Mouse (Mus musculus): ENCODE results near the gene Mas1. TPM values are rescaled to one million over a fixed set of nuclear protein-coding genes. Genes with fewer than 3 reads are reported as not detected.

Gene Mas1
- polyA plus RNA-seq, 1 experiment from 2014 or later, result 0.28 TPM

GRCm38 (mm10) chr17:12864111-12864510 is 3.8 kb downstream of the Mas1 start:
- H3K27me3 ChIP-seq (ENCODE audit: insufficient read depth, low read length), result no peaks in the 10 kb centered on the region
- H3K4me2 ChIP-seq (ENCODE audit: low read depth, low read length), result no peak overlapping the region
- no peak overlapping the region for H3K4me3 ChIP-seq (ENCODE audit: low read depth, low read length)
- ATAC-seq (no peak), DNase-seq (no peak)
- no peak overlapping the region for H3K27ac ChIP-seq (ENCODE audit: low read depth)
- TF ChIP-seq EP300 (IDR thresholded peaks at IDR 0.05; ENCODE audit: low read depth) (no peak), CTCF (IDR thresholded peaks at IDR 0.05; ENCODE audit: low read depth) (no peak)
- no peak overlapping the region for H3K9ac ChIP-seq (replicated peaks)
- H3K4me1 ChIP-seq (ENCODE audit: insufficient read depth), result no peaks in the 10 kb centered on the region
- H3K36me3 ChIP-seq (replicated peaks; ENCODE audit: insufficient read depth, low read length), result no peaks in the 10 kb centered on the region
- H3K9me3 ChIP-seq (ENCODE audit: low read length), result no peaks in the 10 kb centered on the region

GRCm38 (mm10) chr17:12859006-12859520 is 8.9 kb downstream of the Mas1 start:
- DNase-seq (no peak), ATAC-seq (no peak)
- Histone ChIP-seq H3K4me2 (ENCODE audit: low read depth, low read length) (no peak overlapping the region), H3K4me1 (ENCODE audit: insufficient read depth) (no peaks in the 10 kb centered on the region), H3K4me3 (ENCODE audit: low read depth, low read length) (no peak overlapping the region), H3K9me3 (ENCODE audit: low read length) (no peaks in the 10 kb centered on the region), H3K9ac (replicated peaks) (no peak overlapping the region), H3K27me3 (ENCODE audit: insufficient read depth, low read length) (no peaks in the 10 kb centered on the region), H3K36me3 (replicated peaks; ENCODE audit: insufficient read depth, low read length) (no peaks in the 10 kb centered on the region), H3K27ac (ENCODE audit: low read depth) (no peak overlapping the region)
- WGBS (ENCODE audit: insufficient replicate concordance), result 62% methylated on average over 8 of the region's 8 CpGs
- no peak for TF ChIP-seq EP300 (IDR thresholded peaks at IDR 0.05; ENCODE audit: low read depth)
- TF ChIP-seq CTCF (IDR thresholded peaks at IDR 0.05; ENCODE audit: low read depth), result no peak

GRCm38 (mm10) chr17:12858072-12858471 is 9.9 kb downstream of the Mas1 start:
- DNase-seq (no peak), ATAC-seq (no peak)
- peak; percentile 39; the same call in 1 of the 2 replicates for TF ChIP-seq CTCF (IDR thresholded peaks at IDR 0.05; ENCODE audit: low read depth)
- no peak for TF ChIP-seq EP300 (IDR thresholded peaks at IDR 0.05; ENCODE audit: low read depth)
- H3K9ac ChIP-seq (replicated peaks), result no peak overlapping the region
- H3K4me2 ChIP-seq (ENCODE audit: low read depth, low read length), result no peak overlapping the region
- H3K4me3 ChIP-seq (ENCODE audit: low read depth, low read length), result no peak overlapping the region
- H3K27ac ChIP-seq (ENCODE audit: low read depth), result no peak overlapping the region
- no peaks in the 10 kb centered on the region for H3K27me3 ChIP-seq (ENCODE audit: insufficient read depth, low read length)
- no peaks in the 10 kb centered on the region for H3K4me1 ChIP-seq (ENCODE audit: insufficient read depth)
- H3K36me3 ChIP-seq (replicated peaks; ENCODE audit: insufficient read depth, low read length), result no peaks in the 10 kb centered on the region
- WGBS (ENCODE audit: insufficient replicate concordance), result 34% methylated on average over 4 of the region's 4 CpGs
- H3K9me3 ChIP-seq (ENCODE audit: low read length), result no peaks in the 10 kb centered on the region

DNA sequence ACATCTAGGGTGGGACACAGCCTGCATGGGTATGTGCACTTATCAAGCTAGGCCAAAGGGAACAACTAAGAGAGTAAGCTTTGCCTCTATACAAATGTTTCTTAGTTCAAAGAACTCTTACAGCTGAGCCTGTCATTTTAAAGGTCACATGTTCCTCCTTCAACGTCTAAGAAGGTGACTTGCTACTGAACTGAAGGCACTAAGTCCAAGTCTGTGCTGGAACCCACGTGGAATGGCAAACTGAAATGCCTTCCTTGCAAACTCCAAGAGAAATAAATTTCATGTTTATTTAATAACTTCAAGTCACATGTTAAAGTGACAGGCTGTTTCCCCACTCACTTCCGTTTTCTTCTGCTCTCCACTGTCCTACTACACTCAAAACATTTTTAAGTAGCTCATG is 10.5 kb downstream of the Mas1 start:
- no peaks in the 10 kb centered on the region for H3K36me3 ChIP-seq (replicated peaks; ENCODE audit: insufficient read depth, low read length)
- H3K9ac ChIP-seq (replicated peaks), result no peak overlapping the region
- 41% methylated on average over 3 of the region's 3 CpGs for WGBS (ENCODE audit: insufficient replicate concordance)
- H3K4me3 ChIP-seq (ENCODE audit: low read depth, low read length), result no peak overlapping the region
- H3K9me3 ChIP-seq (ENCODE audit: low read length), result no peaks in the 10 kb centered on the region
- H3K27ac ChIP-seq (ENCODE audit: low read depth), result no peak overlapping the region
- no peaks in the 10 kb centered on the region for H3K27me3 ChIP-seq (ENCODE audit: insufficient read depth, low read length)
- no peak for DNase-seq
- H3K4me2 ChIP-seq (ENCODE audit: low read depth, low read length), result no peak overlapping the region
- TF ChIP-seq CTCF (IDR thresholded peaks at IDR 0.05; ENCODE audit: low read depth) (no peak), EP300 (IDR thresholded peaks at IDR 0.05; ENCODE audit: low read depth) (no peak)
- ATAC-seq, result no peak
- H3K4me1 ChIP-seq (ENCODE audit: insufficient read depth), result no peaks in the 10 kb centered on the region

DNA sequence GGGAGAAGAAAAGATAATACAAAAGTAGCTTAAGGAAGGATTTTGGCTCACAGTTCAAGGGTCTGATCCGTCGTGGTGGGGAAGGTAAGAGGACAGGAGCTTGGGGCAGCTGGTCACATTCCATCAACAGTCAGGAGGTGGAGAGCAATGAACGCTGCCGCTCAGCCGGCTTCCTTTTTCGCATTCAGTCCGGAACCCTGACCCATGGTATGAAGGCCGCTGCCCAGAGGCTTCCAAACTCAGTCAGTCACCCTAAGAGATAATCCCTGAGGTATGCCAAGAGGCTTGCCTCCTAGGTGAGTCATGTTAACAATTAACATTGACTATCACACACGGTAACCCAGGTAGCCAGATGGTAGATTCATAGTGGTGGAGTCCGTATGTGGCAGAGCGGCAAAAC is 13.6 kb downstream of the Mas1 start:
- no peaks in the 10 kb centered on the region for H3K4me1 ChIP-seq (ENCODE audit: insufficient read depth)
- H3K4me2 ChIP-seq (ENCODE audit: low read depth, low read length), result no peak overlapping the region
- H3K27ac ChIP-seq (ENCODE audit: low read depth), result no peak overlapping the region
- no peaks in the 10 kb centered on the region for H3K36me3 ChIP-seq (replicated peaks; ENCODE audit: insufficient read depth, low read length)
- WGBS (ENCODE audit: insufficient replicate concordance), result 93% methylated on average over 11 of the region's 11 CpGs
- no peak overlapping the region for H3K9ac ChIP-seq (replicated peaks)
- no peak for TF ChIP-seq EP300 (IDR thresholded peaks at IDR 0.05; ENCODE audit: low read depth)
- no peak for TF ChIP-seq CTCF (IDR thresholded peaks at IDR 0.05; ENCODE audit: low read depth)
- no peak for ATAC-seq
- no peak for DNase-seq
- H3K9me3 ChIP-seq (ENCODE audit: low read length), result no peaks in the 10 kb centered on the region
- H3K4me3 ChIP-seq (ENCODE audit: low read depth, low read length), result no peak overlapping the region
- H3K27me3 ChIP-seq (ENCODE audit: insufficient read depth, low read length), result no peaks in the 10 kb centered on the region

- no peak for DNase-seq
- 64% methylated on average over 2 of the region's 2 CpGs for WGBS (ENCODE audit: insufficient replicate concordance)
Measured at GRCm38 (mm10) chr17:12853821-12854220, 14.1 kb downstream of the Mas1 start.

DNA sequence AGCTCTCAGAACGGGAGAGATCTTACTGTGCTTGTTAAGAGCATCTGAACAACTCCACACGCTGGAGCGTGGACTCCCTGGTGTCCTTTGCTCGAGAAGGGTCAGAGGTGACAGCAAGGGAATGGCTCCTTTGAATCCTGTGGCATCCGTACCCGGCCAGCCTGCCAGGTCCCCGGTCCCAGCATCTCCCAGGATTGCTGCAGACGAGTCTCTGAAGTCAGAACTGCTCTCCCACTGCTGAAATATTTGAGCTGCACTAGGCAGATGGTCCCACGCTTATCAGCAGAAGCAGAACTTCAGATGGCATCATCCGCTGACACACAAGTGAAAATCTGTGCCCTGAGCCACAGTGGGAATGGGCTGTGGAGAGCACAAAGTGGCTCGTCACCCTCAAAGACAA is 16.3 kb downstream of the Mas1 start:
- H3K4me1 ChIP-seq (ENCODE audit: insufficient read depth), result no peaks in the 10 kb centered on the region
- ATAC-seq, result no peak
- no peaks in the 10 kb centered on the region for H3K9me3 ChIP-seq (ENCODE audit: low read length)
- no peaks in the 10 kb centered on the region for H3K36me3 ChIP-seq (replicated peaks; ENCODE audit: insufficient read depth, low read length)
- DNase-seq, result no peak
- no peak overlapping the region for H3K4me3 ChIP-seq (ENCODE audit: low read depth, low read length)
- H3K9ac ChIP-seq (replicated peaks), result no peak overlapping the region
- 69% methylated on average over 11 of the region's 11 CpGs for WGBS (ENCODE audit: insufficient replicate concordance)
- no peak overlapping the region for H3K4me2 ChIP-seq (ENCODE audit: low read depth, low read length)
- no peak overlapping the region for H3K27ac ChIP-seq (ENCODE audit: low read depth)
- no peaks in the 10 kb centered on the region for H3K27me3 ChIP-seq (ENCODE audit: insufficient read depth, low read length)
- TF ChIP-seq CTCF (IDR thresholded peaks at IDR 0.05; ENCODE audit: low read depth), result no peak
- TF ChIP-seq EP300 (IDR thresholded peaks at IDR 0.05; ENCODE audit: low read depth), result no peak

More at GRCm38 (mm10) chr17:12853821-12854220, 14.1 kb downstream of the Mas1 start:
- Histone ChIP-seq H3K4me1 (ENCODE audit: insufficient read depth) (no peaks in the 10 kb centered on the region), H3K4me2 (ENCODE audit: low read depth, low read length) (no peak overlapping the region), H3K36me3 (replicated peaks; ENCODE audit: insufficient read depth, low read length) (no peaks in the 10 kb centered on the region), H3K27me3 (ENCODE audit: insufficient read depth, low read length) (no peaks in the 10 kb centered on the region), H3K9ac (replicated peaks) (no peak overlapping the region), H3K4me3 (ENCODE audit: low read depth, low read length) (no peak overlapping the region), H3K9me3 (ENCODE audit: low read length) (no peaks in the 10 kb centered on the region), H3K27ac (ENCODE audit: low read depth) (no peak overlapping the region)
- TF ChIP-seq CTCF (IDR thresholded peaks at IDR 0.05; ENCODE audit: low read depth) (no peak), EP300 (IDR thresholded peaks at IDR 0.05; ENCODE audit: low read depth) (no peak)
- ATAC-seq, result no peak

Measured in liver, postnatal 0 days (tissue).